Mouse (Mus musculus): ENCODE measurements around the gene Zfp991. TPM values are rescaled to one million over a fixed set of nuclear protein-coding genes. Genes with fewer than 3 reads are reported as not detected.
A peak's percentile ranks its signal among the peaks of the same experiment; 100 is the strongest.
"Not testable (repeated sequence)": the region's sequence is repeated elsewhere in the genome, so short reads cannot be mapped to it uniquely, and the experiment has no call there.

The Zfp991 gene
- polyA plus RNA-seq, 2 experiments = 4.7 to 9.4 TPM

GRCm38 (mm10) chr4:147219319-147220070 is 87.7 kb downstream of the Zfp991 start:
- not testable (repeated sequence) for H3K36me3 ChIP-seq (ENCODE audit: control insufficient read depth, insufficient read depth, low read length); H3K4me1 ChIP-seq (ENCODE audit: control insufficient read depth, insufficient read depth, low read length); H3K27ac ChIP-seq (replicated peaks; ENCODE audit: low read depth, low read length); ATAC-seq (ENCODE audit: low FRiP score, low read depth); H3K27me3 ChIP-seq (ENCODE audit: control insufficient read depth, insufficient read depth, low read length); DNase-seq (ENCODE audit: low spot score); H3K9ac ChIP-seq (ENCODE audit: low read depth, low read length, severe bottlenecking)
- H3K9me3 ChIP-seq (ENCODE audit: control insufficient read depth, low read length) = peaks cover 10% of the 10 kb centered on the region
- peak overlapping the region; percentile 17 for H3K4me3 ChIP-seq (replicated peaks; ENCODE audit: low read length)
- WGBS = 66% methylated on average over 48 of the region's 51 CpGs
- peak overlapping the region; percentile 31 for H3K4me2 ChIP-seq (replicated peaks; ENCODE audit: low read depth, low read length, severe bottlenecking)

- not testable (repeated sequence) for H3K36me3 ChIP-seq (ENCODE audit: control insufficient read depth, insufficient read depth, low read length); H3K27me3 ChIP-seq (ENCODE audit: control insufficient read depth, insufficient read depth, low read length); H3K4me2 ChIP-seq (replicated peaks; ENCODE audit: low read depth, low read length, severe bottlenecking); H3K4me3 ChIP-seq (replicated peaks; ENCODE audit: low read length); H3K9ac ChIP-seq (ENCODE audit: low read depth, low read length, severe bottlenecking); H3K27ac ChIP-seq (replicated peaks; ENCODE audit: low read depth, low read length); DNase-seq (ENCODE audit: low spot score); H3K4me1 ChIP-seq (ENCODE audit: control insufficient read depth, insufficient read depth, low read length); ATAC-seq (ENCODE audit: low FRiP score, low read depth)
- 87% methylated on average over 17 of the region's 20 CpGs for WGBS
- H3K9me3 ChIP-seq (ENCODE audit: control insufficient read depth, low read length) = peaks cover 14% of the 10 kb centered on the region
Observed at GRCm38 (mm10) chr4:147220226-147220625, 88.4 kb downstream of the Zfp991 start.

- H3K27me3 ChIP-seq (ENCODE audit: control insufficient read depth, insufficient read depth, low read length); H3K27ac ChIP-seq (replicated peaks; ENCODE audit: low read depth, low read length); ATAC-seq (ENCODE audit: low FRiP score, low read depth); H3K4me1 ChIP-seq (ENCODE audit: control insufficient read depth, insufficient read depth, low read length); DNase-seq (ENCODE audit: low spot score); H3K36me3 ChIP-seq (ENCODE audit: control insufficient read depth, insufficient read depth, low read length); H3K9ac ChIP-seq (ENCODE audit: low read depth, low read length, severe bottlenecking); H3K4me3 ChIP-seq (replicated peaks; ENCODE audit: low read length); H3K4me2 ChIP-seq (replicated peaks; ENCODE audit: low read depth, low read length, severe bottlenecking): not testable (repeated sequence)
- WGBS = 92% methylated on average over 5 of the region's 5 CpGs
- H3K9me3 ChIP-seq (ENCODE audit: control insufficient read depth, low read length) = peaks cover 18% of the 10 kb centered on the region
Observed at GRCm38 (mm10) chr4:147222021-147222420, 90.2 kb downstream of the Zfp991 start.

GRCm38 (mm10) chr4:147223778-147224435 is 92.1 kb downstream of the Zfp991 start:
- H3K36me3 ChIP-seq (ENCODE audit: control insufficient read depth, insufficient read depth, low read length); H3K4me2 ChIP-seq (replicated peaks; ENCODE audit: low read depth, low read length, severe bottlenecking); DNase-seq (ENCODE audit: low spot score); ATAC-seq (ENCODE audit: low FRiP score, low read depth); H3K27ac ChIP-seq (replicated peaks; ENCODE audit: low read depth, low read length); H3K27me3 ChIP-seq (ENCODE audit: control insufficient read depth, insufficient read depth, low read length); H3K9ac ChIP-seq (ENCODE audit: low read depth, low read length, severe bottlenecking); H3K4me3 ChIP-seq (replicated peaks; ENCODE audit: low read length); H3K4me1 ChIP-seq (ENCODE audit: control insufficient read depth, insufficient read depth, low read length): not testable (repeated sequence)
- H3K9me3 ChIP-seq (ENCODE audit: control insufficient read depth, low read length) = peaks cover 18% of the 10 kb centered on the region
- 94% methylated on average over 22 of the region's 24 CpGs for WGBS

- H3K27ac ChIP-seq (replicated peaks; ENCODE audit: low read depth, low read length); H3K27me3 ChIP-seq (ENCODE audit: control insufficient read depth, insufficient read depth, low read length); H3K4me1 ChIP-seq (ENCODE audit: control insufficient read depth, insufficient read depth, low read length); H3K4me3 ChIP-seq (replicated peaks; ENCODE audit: low read length); DNase-seq (ENCODE audit: low spot score); H3K9ac ChIP-seq (ENCODE audit: low read depth, low read length, severe bottlenecking); H3K4me2 ChIP-seq (replicated peaks; ENCODE audit: low read depth, low read length, severe bottlenecking); ATAC-seq (ENCODE audit: low FRiP score, low read depth); H3K36me3 ChIP-seq (ENCODE audit: control insufficient read depth, insufficient read depth, low read length): not testable (repeated sequence)
- H3K9me3 ChIP-seq (ENCODE audit: control insufficient read depth, low read length) = peaks cover 11% of the 10 kb centered on the region; the same call in 1 of the 2 replicates
- WGBS = 93% methylated on average over 7 of the region's 15 CpGs
Observed at GRCm38 (mm10) chr4:147225616-147226015, 93.8 kb downstream of the Zfp991 start.

GRCm38 (mm10) chr4:147230026-147230425 is 98.2 kb downstream of the Zfp991 start:
- not testable (repeated sequence) for H3K4me2 ChIP-seq (replicated peaks; ENCODE audit: low read depth, low read length, severe bottlenecking); H3K36me3 ChIP-seq (ENCODE audit: control insufficient read depth, insufficient read depth, low read length); H3K27me3 ChIP-seq (ENCODE audit: control insufficient read depth, insufficient read depth, low read length); ATAC-seq (ENCODE audit: low FRiP score, low read depth); H3K9ac ChIP-seq (ENCODE audit: low read depth, low read length, severe bottlenecking); H3K4me3 ChIP-seq (replicated peaks; ENCODE audit: low read length); H3K4me1 ChIP-seq (ENCODE audit: control insufficient read depth, insufficient read depth, low read length); DNase-seq (ENCODE audit: low spot score); H3K27ac ChIP-seq (replicated peaks; ENCODE audit: low read depth, low read length)
- peaks cover 33% of the 10 kb centered on the region for H3K9me3 ChIP-seq (ENCODE audit: control insufficient read depth, low read length)
- WGBS = 59% methylated on average over 2 of the region's 3 CpGs

Other genes with a start within 250 kb of the Zfp991 start
- not detected in 2 replicates for gene Gm21411, start 222.4 kb upstream of the Zfp991 start, polyA plus RNA-seq (2012; rRNA removed)
- not detected in 2 replicates for gene Gm21411, start 222.4 kb upstream of the Zfp991 start, polyA plus RNA-seq (2014; fragmentation: Nextera tagmentation; extraction: Ambion mirVana)
- 0.04 TPM in 1 of 2 replicates, not detected in the other for gene Zfp989, start 160.1 kb upstream of the Zfp991 start, polyA plus RNA-seq (2012; rRNA removed)
- gene Zfp989, start 160.1 kb upstream of the Zfp991 start, polyA plus RNA-seq (2014; fragmentation: Nextera tagmentation; extraction: Ambion mirVana) = not detected in 2 replicates
- gene Rex2, start 110.2 kb upstream of the Zfp991 start, polyA plus RNA-seq (2012; rRNA removed) = not detected in 2 replicates
- not detected in 2 replicates for gene Rex2, start 110.2 kb upstream of the Zfp991 start, polyA plus RNA-seq (2014; fragmentation: Nextera tagmentation; extraction: Ambion mirVana)
- 0.04 TPM in 1 of 2 replicates, not detected in the other for gene Zfp988, start 173.6 kb downstream of the Zfp991 start, polyA plus RNA-seq (2012; rRNA removed)
- gene Zfp988, start 173.6 kb downstream of the Zfp991 start, polyA plus RNA-seq (2014; fragmentation: Nextera tagmentation; extraction: Ambion mirVana) = 0.14 TPM in 1 of 2 replicates, not detected in the other
- gene Zfp978, start 229.3 kb downstream of the Zfp991 start, polyA plus RNA-seq (2012; rRNA removed) = not detected in 2 replicates
- gene Zfp978, start 229.3 kb downstream of the Zfp991 start, polyA plus RNA-seq (2014; fragmentation: Nextera tagmentation; extraction: Ambion mirVana) = 0.23 TPM in 1 of 2 replicates, not detected in the other

All from limb, embryonic 14.5 days (tissue).